Mouse (Mus musculus) MEL (cell line): ENCODE measurements around the gene Bcan.

Experiments used
- CTCF ChIP-seq, 3 experiments: IDR thresholded peaks in 2 of 3; conservative IDR thresholded peaks in 1 of 3; 2 replicates each; pipeline ENCODE4 v1.5.1; 2011 to 2012; ENCODE audit warnings: low read length in 3 of 3, low read depth in 2 of 3, mild to moderate bottlenecking in 2 of 3, improper control_type of control experiment in 1 of 3, inconsistent platforms in 1 of 3, mixed read lengths in 1 of 3, moderate library complexity in 1 of 3; ENCODE audit not compliant: control insufficient read depth in 1 of 3, insufficient read depth in 1 of 3, poor library complexity in 1 of 3, severe bottlenecking in 1 of 3
- E2F4 ChIP-seq: IDR thresholded peaks from 2 replicates; pipeline ENCODE4 v1.6.1; 2011; ENCODE audit warnings: low read depth, low read length, improper control_type of control experiment, borderline replicate concordance
- EP300 ChIP-seq, 2 experiments: IDR thresholded peaks; 2 replicates each; pipeline ENCODE4 v1.6.1; 2011; ENCODE audit warnings: improper control_type of control experiment in 2 of 2, low read length in 2 of 2, low read depth in 1 of 2, mild to moderate bottlenecking in 1 of 2
- ETS1 ChIP-seq: IDR thresholded peaks from 2 replicates; pipeline ENCODE4 v1.6.1; 2012; ENCODE audit warnings: low read depth, mild to moderate bottlenecking, inconsistent platforms, low read length, improper control_type of control experiment, moderate library complexity
- GABPA ChIP-seq: IDR thresholded peaks from 2 replicates; pipeline ENCODE4 v1.6.1; 2012; ENCODE audit warnings: low read depth, mild to moderate bottlenecking, inconsistent platforms, low read length, improper control_type of control experiment, moderate library complexity
- MEF2A ChIP-seq: IDR thresholded peaks from 2 replicates; pipeline ENCODE4 v1.6.1; 2014; ENCODE audit warnings: low read depth, mild to moderate bottlenecking, inconsistent platforms, low read length, improper control_type of control experiment; ENCODE audit not compliant: poor library complexity, insufficient replicate concordance, severe bottlenecking; ENCODE audit errors: extremely low read depth
- MYB ChIP-seq: IDR thresholded peaks from 2 replicates; pipeline ENCODE4 v1.6.1; 2011; ENCODE audit warnings: mild to moderate bottlenecking, low read depth, low read length, improper control_type of control experiment
- POLR2A ChIP-seq, 2 experiments: IDR thresholded peaks; 2 replicates each; pipeline ENCODE4 v1.6.1; 2011 to 2012; ENCODE audit warnings: low read length in 2 of 2, mild to moderate bottlenecking in 2 of 2, control low read depth in 1 of 2, improper control_type of control experiment in 1 of 2, low read depth in 1 of 2, moderate library complexity in 1 of 2; ENCODE audit not compliant: control insufficient read depth in 1 of 2, insufficient read depth in 1 of 2, poor library complexity in 1 of 2
- TAL1 ChIP-seq: IDR thresholded peaks from 2 replicates; pipeline ENCODE4 v1.6.1; 2012; ENCODE audit warnings: mild to moderate bottlenecking, inconsistent platforms, low read length, moderate library complexity, mixed read lengths
- USF1 ChIP-seq: IDR thresholded peaks from 2 replicates; pipeline ENCODE4 v1.6.1; 2014; ENCODE audit warnings: low read depth, mild to moderate bottlenecking, inconsistent platforms, low read length, improper control_type of control experiment, moderate library complexity
- ZMIZ1 ChIP-seq: IDR thresholded peaks from 2 replicates; pipeline ENCODE4 v1.6.1; 2012; ENCODE audit warnings: low read depth, mild to moderate bottlenecking, inconsistent platforms, low read length, improper control_type of control experiment, moderate library complexity

DNA sequence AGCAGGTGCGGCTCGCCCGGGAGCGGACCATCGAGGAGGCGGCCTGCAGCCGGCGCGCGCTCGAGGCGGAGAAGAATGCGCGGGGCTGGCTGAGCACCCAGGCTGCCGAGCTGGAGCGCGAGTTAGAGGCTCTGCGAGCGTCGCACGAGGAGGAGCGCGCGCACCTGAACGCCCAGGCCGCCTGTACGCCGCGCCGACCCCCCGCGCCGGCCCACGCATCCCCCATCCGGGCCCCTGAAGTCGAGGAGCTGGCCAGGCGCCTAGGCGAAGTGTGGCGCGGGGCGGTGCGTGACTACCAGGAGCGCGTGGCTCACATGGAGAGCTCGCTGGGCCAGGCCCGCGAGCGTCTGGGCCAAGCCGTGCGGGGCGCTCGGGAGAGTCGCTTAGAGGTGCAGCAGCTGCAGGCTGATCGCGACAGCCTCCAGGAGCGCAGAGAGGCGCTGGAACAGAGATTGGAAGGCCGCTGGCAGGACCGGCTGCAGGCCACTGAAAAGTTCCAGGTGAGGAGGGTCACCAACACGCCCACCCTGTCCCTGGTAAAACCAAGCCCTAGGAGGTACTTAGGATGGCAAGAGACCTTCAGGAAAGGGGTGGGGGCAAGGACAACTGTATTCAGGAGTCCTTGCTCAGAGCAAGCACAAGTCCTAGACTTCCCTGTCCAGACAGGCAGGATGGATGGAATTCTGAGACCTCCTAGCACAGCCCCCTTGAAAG is 28.4 kb downstream of the Bcan start:
- TF ChIP-seq EP300 (IDR thresholded peaks at IDR 0.05; ENCODE audit: low read depth in 1 of 2, low read length in 2 of 2) (no peak), USF1 (no peak), TAL1 (no peak), E2F4 (no peak), POLR2A (IDR thresholded peaks at IDR 0.05; ENCODE audit: control insufficient read depth in 1 of 2, insufficient read depth in 1 of 2, low read depth in 1 of 2, low read length in 2 of 2, poor library complexity in 1 of 2) (no peak), MYB (no peak), ETS1 (no peak), GABPA (no peak), MEF2A (no peak), CTCF (IDR thresholded peaks at IDR 0.05 in 2 of 3, conservative IDR thresholded peaks at IDR 0.05 in 1 of 3; ENCODE audit: control insufficient read depth in 1 of 3, insufficient read depth in 1 of 3, low read depth in 2 of 3, low read length in 3 of 3, poor library complexity in 1 of 3, severe bottlenecking in 1 of 3) (no peak), ZMIZ1 (no peak)
